Mouse (Mus musculus): ENCODE measurements at regions not wholly inside any gene's neighbourhood (a gene's known extent, or its start where the extent isn't known, plus 50 kb on each side); places are given as distances from the start of the nearest gene placed in this dataset.

GRCm38 (mm10) chr1:35522951-35523350 is 545.2 kb upstream of the Hs6st1 start:
- TF ChIP-seq POLR2A (IDR thresholded peaks at IDR 0.05; ENCODE audit: borderline replicate concordance, insufficient read depth, low read length) (no peak), CTCF (IDR thresholded peaks at IDR 0.05; ENCODE audit: borderline replicate concordance, insufficient read depth, low read depth, low read length) (no peak)
- Histone ChIP-seq H3K27ac (ENCODE audit: insufficient read depth, low read length) (no peak overlapping the region), H3K27me3 (ENCODE audit: control insufficient read depth, insufficient read depth, low read length) (no peaks in the 10 kb centered on the region), H3K4me1 (ENCODE audit: control insufficient read depth, insufficient read depth, low read length) (peaks cover 7% of the 10 kb centered on the region; the same call in 1 of the 2 replicates), H3K4me3 (replicated peaks; ENCODE audit: insufficient read depth, low read depth, low read length) (no peak overlapping the region)
- WGBS: 64% methylated on average over 5 of the region's 5 CpGs
- peak in 1 of 2 experiments; percentile 17 for DNase-seq

- TF ChIP-seq POLR2A (IDR thresholded peaks at IDR 0.05; ENCODE audit: borderline replicate concordance, insufficient read depth, low read length) (no peak), CTCF (IDR thresholded peaks at IDR 0.05; ENCODE audit: borderline replicate concordance, insufficient read depth, low read depth, low read length) (no peak)
- no peak overlapping the region for H3K4me3 ChIP-seq (replicated peaks; ENCODE audit: insufficient read depth, low read depth, low read length)
- WGBS: 73% methylated on average over 2 of the region's 2 CpGs
- no peak overlapping the region for H3K27ac ChIP-seq (ENCODE audit: insufficient read depth, low read length)
- H3K27me3 ChIP-seq (ENCODE audit: control insufficient read depth, insufficient read depth, low read length): no peaks in the 10 kb centered on the region
- peaks cover 7% of the 10 kb centered on the region; the same call in 1 of the 2 replicates for H3K4me1 ChIP-seq (ENCODE audit: control insufficient read depth, insufficient read depth, low read length)
- DNase-seq: no peak
Observed at GRCm38 (mm10) chr1:35523790-35524362, 544.3 kb upstream of the Hs6st1 start.

GRCm38 (mm10) chr1:35524788-35525187 is 543.4 kb upstream of the Hs6st1 start:
- no peak for TF ChIP-seq CTCF (IDR thresholded peaks at IDR 0.05; ENCODE audit: borderline replicate concordance, insufficient read depth, low read depth, low read length)
- TF ChIP-seq POLR2A (IDR thresholded peaks at IDR 0.05; ENCODE audit: borderline replicate concordance, insufficient read depth, low read length): no peak
- no peaks in the 10 kb centered on the region for H3K27me3 ChIP-seq (ENCODE audit: control insufficient read depth, insufficient read depth, low read length)
- 55% methylated on average over 5 of the region's 5 CpGs for WGBS
- H3K4me3 ChIP-seq (replicated peaks; ENCODE audit: insufficient read depth, low read depth, low read length): no peak overlapping the region
- no peak overlapping the region; the same call in 1 of the 2 replicates for H3K27ac ChIP-seq (ENCODE audit: insufficient read depth, low read length)
- peak in 1 of 2 experiments; percentile 23 for DNase-seq
- H3K4me1 ChIP-seq (ENCODE audit: control insufficient read depth, insufficient read depth, low read length): peaks cover 7% of the 10 kb centered on the region; the same call in 1 of the 2 replicates

- Histone ChIP-seq H3K4me1 (ENCODE audit: control insufficient read depth, insufficient read depth, low read length) (peaks cover 4% of the 10 kb centered on the region; the same call in 1 of the 2 replicates), H3K4me3 (replicated peaks; ENCODE audit: insufficient read depth, low read depth, low read length) (no peak overlapping the region), H3K27ac (ENCODE audit: insufficient read depth, low read length) (no peak overlapping the region), H3K27me3 (ENCODE audit: control insufficient read depth, insufficient read depth, low read length) (no peaks in the 10 kb centered on the region)
- no peak for TF ChIP-seq POLR2A (IDR thresholded peaks at IDR 0.05; ENCODE audit: borderline replicate concordance, insufficient read depth, low read length)
- no peak for TF ChIP-seq CTCF (IDR thresholded peaks at IDR 0.05; ENCODE audit: borderline replicate concordance, insufficient read depth, low read depth, low read length)
- no peak for DNase-seq
- 90% methylated on average over 12 of the region's 12 CpGs for WGBS
Observed at GRCm38 (mm10) chr1:35527750-35528476, 540.3 kb upstream of the Hs6st1 start.

- no peak overlapping the region for H3K4me3 ChIP-seq (replicated peaks; ENCODE audit: insufficient read depth, low read depth, low read length)
- TF ChIP-seq POLR2A (IDR thresholded peaks at IDR 0.05; ENCODE audit: borderline replicate concordance, insufficient read depth, low read length) (no peak), CTCF (IDR thresholded peaks at IDR 0.05; ENCODE audit: borderline replicate concordance, insufficient read depth, low read depth, low read length) (no peak)
- H3K4me1 ChIP-seq (ENCODE audit: control insufficient read depth, insufficient read depth, low read length): no peaks in the 10 kb centered on the region
- no peak overlapping the region for H3K27ac ChIP-seq (ENCODE audit: insufficient read depth, low read length)
- no peak for DNase-seq
- H3K27me3 ChIP-seq (ENCODE audit: control insufficient read depth, insufficient read depth, low read length): no peaks in the 10 kb centered on the region
Observed at GRCm38 (mm10) chr1:35535470-35535869, 532.7 kb upstream of the Hs6st1 start.

- H3K27ac ChIP-seq (ENCODE audit: insufficient read depth, low read length): no peak overlapping the region
- no peak overlapping the region for H3K4me3 ChIP-seq (replicated peaks; ENCODE audit: insufficient read depth, low read depth, low read length)
- 83% methylated on average over 5 of the region's 5 CpGs for WGBS
- no peaks in the 10 kb centered on the region for H3K27me3 ChIP-seq (ENCODE audit: control insufficient read depth, insufficient read depth, low read length)
- DNase-seq: no peak
- no peaks in the 10 kb centered on the region for H3K4me1 ChIP-seq (ENCODE audit: control insufficient read depth, insufficient read depth, low read length)
- TF ChIP-seq CTCF (IDR thresholded peaks at IDR 0.05; ENCODE audit: borderline replicate concordance, insufficient read depth, low read depth, low read length) (no peak), POLR2A (IDR thresholded peaks at IDR 0.05; ENCODE audit: borderline replicate concordance, insufficient read depth, low read length) (no peak)
Observed at GRCm38 (mm10) chr1:35536276-35536675, 531.9 kb upstream of the Hs6st1 start.

GRCm38 (mm10) chr1:35548845-35549244 is 519.4 kb upstream of the Hs6st1 start:
- H3K4me1 ChIP-seq (ENCODE audit: control insufficient read depth, insufficient read depth, low read length): no peaks in the 10 kb centered on the region
- H3K27me3 ChIP-seq (ENCODE audit: control insufficient read depth, insufficient read depth, low read length): no peaks in the 10 kb centered on the region
- H3K27ac ChIP-seq (ENCODE audit: insufficient read depth, low read length): no peak overlapping the region
- no peak overlapping the region for H3K4me3 ChIP-seq (replicated peaks; ENCODE audit: insufficient read depth, low read depth, low read length)
- TF ChIP-seq POLR2A (IDR thresholded peaks at IDR 0.05; ENCODE audit: borderline replicate concordance, insufficient read depth, low read length) (no peak), CTCF (IDR thresholded peaks at IDR 0.05; ENCODE audit: borderline replicate concordance, insufficient read depth, low read depth, low read length) (no peak)
- 48% methylated on average over 3 of the region's 3 CpGs for WGBS
- no peak for DNase-seq

GRCm38 (mm10) chr1:35551503-35551902 is 516.7 kb upstream of the Hs6st1 start:
- Histone ChIP-seq H3K4me1 (ENCODE audit: control insufficient read depth, insufficient read depth, low read length) (no peaks in the 10 kb centered on the region), H3K27ac (ENCODE audit: insufficient read depth, low read length) (no peak overlapping the region), H3K27me3 (ENCODE audit: control insufficient read depth, insufficient read depth, low read length) (no peaks in the 10 kb centered on the region), H3K4me3 (replicated peaks; ENCODE audit: insufficient read depth, low read depth, low read length) (no peak overlapping the region)
- no peak for DNase-seq
- WGBS: 71% methylated on average over 1 of the region's 1 CpGs
- TF ChIP-seq CTCF (IDR thresholded peaks at IDR 0.05; ENCODE audit: borderline replicate concordance, insufficient read depth, low read depth, low read length) (no peak), POLR2A (IDR thresholded peaks at IDR 0.05; ENCODE audit: borderline replicate concordance, insufficient read depth, low read length) (no peak)
